Mouse (Mus musculus): Measurements from ENCODE around the gene Crybb1. TPM values are rescaled to one million over a fixed set of nuclear protein-coding genes. Genes with fewer than 3 reads are reported as not detected.

Gene Crybb1
- total RNA-seq (2014; fragmentation: Nextera tagmentation): not detected in 2 replicates
- not detected in 2 replicates for total RNA-seq (2017)
- polyA plus RNA-seq (2012): 0.14 TPM in 1 of 2 replicates, not detected in the other

- H3K9me3 ChIP-seq (replicated peaks): no peaks in the 10 kb centered on the region
- peaks cover 91% of the 10 kb centered on the region for H3K4me1 ChIP-seq (ENCODE audit: insufficient read depth, low read depth, low read length)
- no peak within 1 kb of the TSS for H3K4me3 ChIP-seq (ENCODE audit: low read depth, low read length)
- no peak for DNase-seq (ENCODE audit: low spot score)
- ATAC-seq (ENCODE audit: extremely low read depth, insufficient number of reproducible peaks, low FRiP score, poor library complexity, severe bottlenecking): no peak
- no peaks in the 10 kb centered on the region for H3K36me3 ChIP-seq (replicated peaks)
- no peak for TF ChIP-seq CTCF (IDR thresholded peaks at IDR 0.05; ENCODE audit: low read depth, low read length)
- H3K27me3 ChIP-seq (ENCODE audit: insufficient read depth, low read length): peaks cover 34% of the 10 kb centered on the region
Measured at GRCm38 (mm10) chr5:112255426-112255825, at the start of gene Crybb1. TSS of gene Crybb1 (plus strand) at chr5:112255815.

- no peak for ATAC-seq (ENCODE audit: extremely low read depth, insufficient number of reproducible peaks, low FRiP score, poor library complexity, severe bottlenecking)
- Histone ChIP-seq H3K9me3 (replicated peaks) (peaks cover 8% of the 10 kb centered on the region), H3K4me3 (ENCODE audit: low read depth, low read length) (no peak overlapping the region), H3K36me3 (replicated peaks) (no peaks in the 10 kb centered on the region), H3K27me3 (ENCODE audit: insufficient read depth, low read length) (no peaks in the 10 kb centered on the region), H3K4me1 (ENCODE audit: insufficient read depth, low read depth, low read length) (no peaks in the 10 kb centered on the region)
- no peak for DNase-seq (ENCODE audit: low spot score)
- TF ChIP-seq POLR2AphosphoS5 (IDR thresholded peaks at IDR 0.05; ENCODE audit: insufficient replicate concordance, low read depth, low read length) (no peak), CTCF (IDR thresholded peaks at IDR 0.05; ENCODE audit: low read depth, low read length) (no peak), GATA1 (IDR thresholded peaks at IDR 0.05; ENCODE audit: borderline replicate concordance, low read length) (no peak), TAL1 (conservative IDR thresholded peaks at IDR 0.05; ENCODE audit: low read depth, low read length) (no peak), GATA2 (IDR thresholded peaks at IDR 0.05; ENCODE audit: borderline replicate concordance, low read depth, low read length) (no peak)
Measured at GRCm38 (mm10) chr5:112206543-112207255, 48.9 kb upstream of the Crybb1 start.

DNA sequence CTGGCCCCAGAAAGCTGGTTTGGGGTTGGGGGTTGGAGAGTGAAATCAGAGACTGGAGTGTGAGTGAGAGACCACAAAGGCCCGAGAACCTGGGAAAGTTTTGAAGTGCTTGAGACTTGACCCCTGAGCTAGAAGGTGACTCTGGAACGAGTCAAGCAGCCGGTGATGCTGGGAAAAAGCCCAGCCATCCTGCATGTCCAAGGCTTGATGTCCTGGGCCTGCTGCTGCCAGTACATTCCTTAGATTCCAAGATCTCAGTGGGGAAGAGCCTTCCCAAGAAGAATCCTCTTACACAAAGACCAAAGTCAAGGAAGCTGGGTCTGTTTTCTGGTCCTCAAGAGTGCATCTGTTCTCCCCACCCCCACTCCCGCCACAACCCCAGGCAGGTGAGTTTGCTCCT is 47.3 kb upstream of the Crybb1 start:
- no peaks in the 10 kb centered on the region for H3K4me1 ChIP-seq (ENCODE audit: insufficient read depth, low read depth, low read length)
- H3K36me3 ChIP-seq (replicated peaks): no peaks in the 10 kb centered on the region
- no peak for ATAC-seq (ENCODE audit: extremely low read depth, insufficient number of reproducible peaks, low FRiP score, poor library complexity, severe bottlenecking)
- TF ChIP-seq GATA2 (IDR thresholded peaks at IDR 0.05; ENCODE audit: borderline replicate concordance, low read depth, low read length) (no peak), GATA1 (IDR thresholded peaks at IDR 0.05; ENCODE audit: borderline replicate concordance, low read length) (no peak), CTCF (IDR thresholded peaks at IDR 0.05; ENCODE audit: low read depth, low read length) (no peak), TAL1 (conservative IDR thresholded peaks at IDR 0.05; ENCODE audit: low read depth, low read length) (no peak), POLR2AphosphoS5 (IDR thresholded peaks at IDR 0.05; ENCODE audit: insufficient replicate concordance, low read depth, low read length) (no peak)
- DNase-seq (ENCODE audit: low spot score): no peak
- no peak overlapping the region for H3K4me3 ChIP-seq (ENCODE audit: low read depth, low read length)
- H3K9me3 ChIP-seq (replicated peaks): peaks cover 10% of the 10 kb centered on the region
- 0 out of 2 replicates have a peak, but pooled peaks cover 2% of the 10 kb centered on the region for H3K27me3 ChIP-seq (ENCODE audit: insufficient read depth, low read length)

- no peak for ATAC-seq (ENCODE audit: extremely low read depth, insufficient number of reproducible peaks, low FRiP score, poor library complexity, severe bottlenecking)
- peaks cover 10% of the 10 kb centered on the region for H3K9me3 ChIP-seq (replicated peaks)
- H3K4me1 ChIP-seq (ENCODE audit: insufficient read depth, low read depth, low read length): peaks cover 6% of the 10 kb centered on the region
- no peak overlapping the region for H3K4me3 ChIP-seq (ENCODE audit: low read depth, low read length)
- no peaks in the 10 kb centered on the region for H3K36me3 ChIP-seq (replicated peaks)
- 0 out of 2 replicates have a peak, but pooled peaks cover 2% of the 10 kb centered on the region for H3K27me3 ChIP-seq (ENCODE audit: insufficient read depth, low read length)
- peak; percentile 62 for DNase-seq (ENCODE audit: low spot score)
- TF ChIP-seq TAL1 (conservative IDR thresholded peaks at IDR 0.05; ENCODE audit: low read depth, low read length): no peak
- no peak for TF ChIP-seq POLR2AphosphoS5 (IDR thresholded peaks at IDR 0.05; ENCODE audit: insufficient replicate concordance, low read depth, low read length)
- TF ChIP-seq GATA1 (IDR thresholded peaks at IDR 0.05; ENCODE audit: borderline replicate concordance, low read length): no peak
- peak; percentile 96 for TF ChIP-seq CTCF (IDR thresholded peaks at IDR 0.05; ENCODE audit: low read depth, low read length)
Measured at GRCm38 (mm10) chr5:112210104-112210503, 45.5 kb upstream of the Crybb1 start.

GRCm38 (mm10) chr5:112211911-112212310 is 43.7 kb upstream of the Crybb1 start:
- Histone ChIP-seq H3K4me1 (ENCODE audit: insufficient read depth, low read depth, low read length) (peaks cover 6% of the 10 kb centered on the region), H3K4me3 (ENCODE audit: low read depth, low read length) (no peak overlapping the region), H3K9me3 (replicated peaks) (peaks cover 10% of the 10 kb centered on the region), H3K27me3 (ENCODE audit: insufficient read depth, low read length) (peaks cover 6% of the 10 kb centered on the region; the same call in 1 of the 2 replicates), H3K36me3 (replicated peaks) (no peaks in the 10 kb centered on the region)
- ATAC-seq (ENCODE audit: extremely low read depth, insufficient number of reproducible peaks, low FRiP score, poor library complexity, severe bottlenecking) (no peak), DNase-seq (ENCODE audit: low spot score) (no peak)
- no peak for TF ChIP-seq TAL1 (conservative IDR thresholded peaks at IDR 0.05; ENCODE audit: low read depth, low read length)
- TF ChIP-seq GATA1 (IDR thresholded peaks at IDR 0.05; ENCODE audit: borderline replicate concordance, low read length): no peak
- TF ChIP-seq GATA2 (IDR thresholded peaks at IDR 0.05; ENCODE audit: borderline replicate concordance, low read depth, low read length): no peak
- no peak for TF ChIP-seq POLR2AphosphoS5 (IDR thresholded peaks at IDR 0.05; ENCODE audit: insufficient replicate concordance, low read depth, low read length)
- no peak for TF ChIP-seq CTCF (IDR thresholded peaks at IDR 0.05; ENCODE audit: low read depth, low read length)

DNA sequence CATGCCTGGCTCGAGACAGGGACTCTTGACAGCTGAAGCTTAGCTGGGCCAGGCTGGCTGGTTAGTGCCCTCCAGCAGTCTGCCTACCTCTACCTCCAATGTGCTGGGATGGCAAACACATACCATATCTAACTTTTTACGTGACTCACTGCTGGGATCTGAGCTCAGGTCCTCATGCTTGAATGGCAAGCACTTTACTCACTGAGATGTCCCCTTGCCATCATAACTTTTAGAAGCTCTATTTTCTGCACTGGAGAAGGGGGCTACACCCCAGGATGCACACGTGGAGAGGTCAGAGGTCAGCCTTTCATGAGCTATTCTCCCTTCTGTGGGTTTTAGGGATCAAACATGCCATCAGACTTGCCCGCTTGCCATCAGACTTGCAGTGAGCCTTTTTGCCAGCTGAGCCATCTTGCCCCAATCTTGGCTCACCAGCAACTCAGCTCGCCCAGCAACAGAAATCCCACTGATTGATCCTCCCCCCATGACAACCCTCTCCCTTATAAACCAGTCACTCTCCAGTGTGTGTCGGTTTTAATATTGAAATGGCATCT is 42.8 kb upstream of the Crybb1 start:
- no peak for DNase-seq (ENCODE audit: low spot score)
- no peak overlapping the region for H3K4me3 ChIP-seq (ENCODE audit: low read depth, low read length)
- TF ChIP-seq GATA2 (IDR thresholded peaks at IDR 0.05; ENCODE audit: borderline replicate concordance, low read depth, low read length) (no peak), TAL1 (conservative IDR thresholded peaks at IDR 0.05; ENCODE audit: low read depth, low read length) (no peak), GATA1 (IDR thresholded peaks at IDR 0.05; ENCODE audit: borderline replicate concordance, low read length) (no peak), CTCF (IDR thresholded peaks at IDR 0.05; ENCODE audit: low read depth, low read length) (no peak), POLR2AphosphoS5 (IDR thresholded peaks at IDR 0.05; ENCODE audit: insufficient replicate concordance, low read depth, low read length) (no peak)
- H3K36me3 ChIP-seq (replicated peaks): no peaks in the 10 kb centered on the region
- H3K27me3 ChIP-seq (ENCODE audit: insufficient read depth, low read length): peaks cover 12% of the 10 kb centered on the region; the same call in 1 of the 2 replicates
- H3K9me3 ChIP-seq (replicated peaks): peaks cover 10% of the 10 kb centered on the region
- ATAC-seq (ENCODE audit: extremely low read depth, insufficient number of reproducible peaks, low FRiP score, poor library complexity, severe bottlenecking): no peak
- H3K4me1 ChIP-seq (ENCODE audit: insufficient read depth, low read depth, low read length): peaks cover 6% of the 10 kb centered on the region

Data from G1E (cell line).